Mouse (Mus musculus) hindlimb bud, embryonic 11.5 days (tissue): Measurements from ENCODE around the gene Hmga2.

ENCODE experiments used
- DNase-seq: peaks from one replicate; pipeline ENCODE4 v3.0.0-alpha.2; 2012; ENCODE audit warnings: low read depth, low spot score; ENCODE audit errors: extremely low spot score

Hmga2 gene

GRCm38 (mm10) chr10:120475601-120476515 is at the start of gene Hmga2:
Gene Hmga2, minus strand, starts transcription at chr10:120476469.
- no peak for DNase-seq

- DNase-seq = no peak
These were observed 46.7 kb upstream of the Hmga2 start for GRCm38 (mm10) chr10:120522959-120523358.

- no peak for DNase-seq
These were observed 45.8 kb upstream of the Hmga2 start for GRCm38 (mm10) chr10:120521912-120522575.

- no peak for DNase-seq
These were observed 40.0 kb upstream of the Hmga2 start for GRCm38 (mm10) chr10:120516311-120516710.

GRCm38 (mm10) chr10:120513721-120514120 is 37.5 kb upstream of the Hmga2 start:
- peak; percentile 73 for DNase-seq

- no peak for DNase-seq
These were observed 36.7 kb upstream of the Hmga2 start for GRCm38 (mm10) chr10:120512946-120513345.

- no peak for DNase-seq
These were observed 35.9 kb upstream of the Hmga2 start for GRCm38 (mm10) chr10:120512121-120512520.

GRCm38 (mm10) chr10:120503959-120504358 is 27.7 kb upstream of the Hmga2 start:
- DNase-seq = no peak

GRCm38 (mm10) chr10:120500794-120501193 is 24.5 kb upstream of the Hmga2 start:
- DNase-seq = no peak

GRCm38 (mm10) chr10:120498086-120498485 is 21.8 kb upstream of the Hmga2 start:
- DNase-seq = no peak

GRCm38 (mm10) chr10:120494653-120495052 is 18.4 kb upstream of the Hmga2 start:
- no peak for DNase-seq

GRCm38 (mm10) chr10:120491477-120491876 is 15.2 kb upstream of the Hmga2 start:
- no peak for DNase-seq

GRCm38 (mm10) chr10:120489611-120490010 is 13.3 kb upstream of the Hmga2 start:
- no peak for DNase-seq

- no peak for DNase-seq
These were observed 12.3 kb upstream of the Hmga2 start for GRCm38 (mm10) chr10:120488526-120488925.

- no peak for DNase-seq
These were observed 11.6 kb upstream of the Hmga2 start for GRCm38 (mm10) chr10:120487881-120488280.

GRCm38 (mm10) chr10:120485461-120485860 is 9.2 kb upstream of the Hmga2 start:
- DNase-seq = no peak

- DNase-seq = no peak
These were observed 7.9 kb upstream of the Hmga2 start for GRCm38 (mm10) chr10:120484144-120484543.

GRCm38 (mm10) chr10:120478164-120478563 is 1.9 kb upstream of the Hmga2 start:
- no peak for DNase-seq

GRCm38 (mm10) chr10:120477501-120477900 is 1.2 kb upstream of the Hmga2 start:
- DNase-seq = no peak

- no peak for DNase-seq
These were observed 457 bp upstream of the Hmga2 start for GRCm38 (mm10) chr10:120476516-120477336.

GRCm38 (mm10) chr10:120475041-120475541 is 1.2 kb downstream of the Hmga2 start:
- DNase-seq = no peak
